Mouse (Mus musculus) adrenal gland, adult 18-20 months (tissue): ENCODE measurements around the gene Olfr1079. TPM values are rescaled to one million over a fixed set of nuclear protein-coding genes. Genes with fewer than 3 reads are reported as not detected.
"Not testable (repeated sequence)": the region's sequence is repeated elsewhere in the genome, so short reads cannot be mapped to it uniquely, and the experiment has no call there.

Experiments
- DNase-seq, 2 experiments: peaks; one replicate each; pipeline ENCODE4 v3.0.0; 2021 to 2022; ENCODE audit warnings: low spot score in 2 of 2
- long read RNA-seq, 2 experiments: library from polyadenylated mRNA; stranded (forward); transcript quantifications; one replicate each; pipeline ENCODE4 v2.0.0; 2021
- total RNA-seq, 2 experiments: library from RNA; stranded (reverse); gene quantifications; 1 replicate in 1 of 2; 2 replicates in 1 of 2; pipeline ENCODE4 v1.2.3; 2021

Gene Olfr1079
- not detected for total RNA-seq
- long read RNA-seq, experiment 1 = 0 reads
- long read RNA-seq, experiment 2 = 0 reads

DNA sequence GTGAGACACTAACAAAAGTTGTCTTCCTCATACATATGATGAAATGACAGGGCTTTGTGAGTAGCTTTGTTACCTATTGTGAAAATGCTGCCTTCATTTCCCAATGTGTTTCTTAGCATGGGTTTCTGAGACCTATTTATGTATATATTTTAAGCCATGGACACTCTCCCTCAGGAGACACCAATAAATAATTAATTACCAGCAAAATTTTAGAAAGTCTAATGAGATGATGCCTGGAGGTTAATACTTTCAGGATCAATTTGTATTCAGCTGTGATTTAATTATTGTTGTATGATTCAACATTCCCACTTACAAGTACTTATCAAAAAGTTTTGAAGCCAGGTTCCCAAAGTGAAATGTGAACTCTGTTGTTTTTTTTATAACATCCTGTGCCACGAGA lies at the start of gene Olfr1079:
Gene Olfr1079 (minus strand): TSS at position 101 of the 400 bp plus-strand sequence.
- no peak for DNase-seq

DNA sequence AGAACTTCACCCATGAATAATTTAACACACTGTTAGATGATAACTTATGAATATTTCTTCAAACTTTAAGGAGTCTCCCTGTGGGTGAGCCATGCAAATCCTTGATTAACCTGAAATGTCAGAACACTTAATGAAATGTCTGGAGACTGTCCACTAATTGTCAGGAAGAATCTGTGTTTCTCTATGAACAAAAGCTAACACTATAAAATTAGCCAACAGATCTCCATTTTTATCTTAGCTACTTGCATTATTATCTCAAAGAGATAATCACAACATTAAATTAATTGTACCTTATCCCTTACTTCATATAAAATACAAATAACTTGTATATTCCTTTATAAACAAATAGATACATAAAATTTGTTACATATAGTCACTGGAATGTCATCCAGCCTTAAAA lies 15.9 kb upstream of the Olfr1079 start, which contains the start of gene Olfr1080:
Gene Olfr1080 (minus strand): TSS at position 101 of the 400 bp plus-strand sequence.
- DNase-seq = not testable (repeated sequence)

DNA sequence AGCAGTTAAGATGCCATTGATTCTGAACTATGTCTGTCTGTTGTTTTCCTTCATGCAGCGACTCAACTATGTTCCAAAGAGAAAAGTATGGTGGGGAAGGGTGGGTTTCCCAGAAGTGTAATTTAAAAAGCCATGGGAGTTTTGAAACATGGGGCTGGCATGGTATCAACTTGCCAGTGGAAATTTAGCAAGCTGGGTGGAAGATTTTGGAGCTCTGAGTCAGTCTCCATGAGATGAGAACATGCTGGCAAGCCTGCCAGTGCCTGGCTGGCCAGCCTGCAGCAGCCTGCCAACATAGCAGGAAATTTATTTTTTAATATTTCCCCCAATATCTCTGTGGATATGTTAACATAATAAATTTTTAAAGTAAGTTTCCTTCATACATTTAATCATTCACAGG lies 11.3 kb downstream of the Olfr1079 start:
- no peak for DNase-seq

DNA sequence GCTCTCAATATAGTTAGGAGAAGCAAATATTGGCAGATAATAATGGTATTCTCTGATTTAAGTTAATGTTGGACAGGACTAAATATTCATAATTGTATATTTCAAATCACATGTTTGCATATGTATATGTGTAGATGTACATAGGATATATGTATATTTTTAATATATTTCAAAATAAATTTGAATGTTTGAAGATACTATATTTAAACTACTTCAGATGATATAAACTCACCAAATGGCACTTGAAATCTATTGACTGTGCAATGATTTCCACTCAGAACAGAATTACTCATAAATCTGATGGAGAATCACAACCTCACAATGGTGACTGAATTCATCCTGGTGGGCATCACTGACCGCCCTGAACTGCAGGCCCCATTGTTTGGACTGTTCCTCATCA lies 34.1 kb downstream of the Olfr1079 start, which contains the start of gene Olfr1076:
Gene Olfr1076 (plus strand): TSS at position 301 of the 400 bp plus-strand sequence.
- no peak for DNase-seq

DNA sequence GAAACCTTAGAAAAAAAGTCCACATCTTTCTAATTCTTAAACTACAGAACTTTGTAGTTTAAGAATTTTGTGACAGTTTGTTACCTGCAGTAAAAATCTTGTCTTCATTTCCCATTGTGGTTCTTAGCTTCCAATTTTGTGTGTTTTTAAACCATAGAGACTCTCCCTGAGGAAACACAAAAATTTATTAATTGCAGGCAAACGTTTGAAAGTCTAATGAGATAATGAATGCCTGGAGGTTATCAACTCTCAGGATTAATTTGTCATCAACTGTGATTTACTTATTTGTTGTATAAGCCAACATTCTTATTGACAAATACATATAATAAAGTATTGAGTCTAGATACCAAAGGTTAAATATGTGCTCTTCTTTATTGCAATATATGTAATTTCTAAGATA lies 55.0 kb downstream of the Olfr1079 start, which contains the start of gene Olfr228:
Gene Olfr228 (minus strand): TSS at position 101 of the 400 bp plus-strand sequence.
- DNase-seq = no peak

Other genes with a start within 250 kb of the Olfr1079 start
- gene Olfr1053, start 227.2 kb downstream of the Olfr1079 start, total RNA-seq = not detected
- gene Olfr1054, start 207.0 kb downstream of the Olfr1079 start, total RNA-seq = not detected
- gene Olfr1055, start 192.2 kb downstream of the Olfr1079 start, total RNA-seq = not detected
- not detected for gene Olfr1056, start 180.0 kb downstream of the Olfr1079 start, total RNA-seq
- not detected for gene Olfr1057, start 164.1 kb downstream of the Olfr1079 start, total RNA-seq
- not detected for gene Olfr1058, start 153.9 kb downstream of the Olfr1079 start, total RNA-seq
- not detected for gene Olfr1061, start 128.4 kb downstream of the Olfr1079 start, total RNA-seq
- gene Olfr1062, start 115.7 kb downstream of the Olfr1079 start, total RNA-seq = not detected
- not detected for gene Olfr1065, start 91.9 kb downstream of the Olfr1079 start, total RNA-seq
- gene Olfr1066, start 86.2 kb downstream of the Olfr1079 start, total RNA-seq = not detected
- not detected for gene Olfr228, start 55.1 kb downstream of the Olfr1079 start, total RNA-seq
- not detected for gene Olfr1076, start 34.0 kb downstream of the Olfr1079 start, total RNA-seq
- gene Olfr1080, start 15.8 kb upstream of the Olfr1079 start, total RNA-seq = not detected
- gene Olfr1082, start 56.5 kb upstream of the Olfr1079 start, total RNA-seq = not detected
- not detected for gene Olfr1084, start 97.2 kb upstream of the Olfr1079 start, total RNA-seq
- gene Olfr1085, start 119.5 kb upstream of the Olfr1079 start, total RNA-seq = not detected
- gene Olfr1086, start 137.6 kb upstream of the Olfr1079 start, total RNA-seq = not detected
- not detected for gene Olfr1087, start 155.9 kb upstream of the Olfr1079 start, total RNA-seq
- gene Olfr1089, start 191.2 kb upstream of the Olfr1079 start, total RNA-seq = not detected
- not detected for gene Olfr1090, start 216.5 kb upstream of the Olfr1079 start, total RNA-seq
- not detected for gene Olfr1093, start 240.0 kb upstream of the Olfr1079 start, total RNA-seq